Mouse (Mus musculus) NIH3T3 (cell line): ENCODE data around the gene Zfp600.
"Not testable (repeated sequence)": the region's sequence is repeated elsewhere in the genome, so short reads cannot be mapped to it uniquely, and the experiment has no call there.

Experiments used
- DNase-seq: peaks from one replicate; pipeline ENCODE4 v3.0.0-alpha.2; 2012; ENCODE audit warnings: low read depth

The Zfp600 gene

GRCm38 (mm10) chr4:146156524-146156923 is at the start of gene Zfp600:
TSS of gene Zfp600 (plus strand) at chr4:146156824.
- not testable (repeated sequence) for DNase-seq

- DNase-seq, result not testable (repeated sequence)
These were observed 6.3 kb downstream of the Zfp600 start for GRCm38 (mm10) chr4:146162893-146163292.

- DNase-seq, result not testable (repeated sequence)
These were observed 10.7 kb downstream of the Zfp600 start for GRCm38 (mm10) chr4:146167202-146167832.

- DNase-seq, result peak; percentile 14
These were observed 11.4 kb downstream of the Zfp600 start for GRCm38 (mm10) chr4:146167879-146168532.

- not testable (repeated sequence) for DNase-seq
These were observed 12.1 kb downstream of the Zfp600 start for GRCm38 (mm10) chr4:146168730-146169215.

GRCm38 (mm10) chr4:146173378-146174226 is 17.0 kb downstream of the Zfp600 start:
- peak; percentile 4 for DNase-seq

GRCm38 (mm10) chr4:146204357-146204756 is 47.7 kb downstream of the Zfp600 start:
- DNase-seq, result not testable (repeated sequence)

GRCm38 (mm10) chr4:146239252-146240244 is 82.9 kb downstream of the Zfp600 start:
- DNase-seq, result not testable (repeated sequence)

GRCm38 (mm10) chr4:146242119-146242518 is 85.5 kb downstream of the Zfp600 start:
- DNase-seq, result not testable (repeated sequence)
